Mouse (Mus musculus): Measurements from ENCODE around the gene Cpeb4. TPM values are rescaled to one million over a fixed set of nuclear protein-coding genes. Genes with fewer than 3 reads are reported as not detected.
"Not testable (repeated sequence)": the region's sequence is repeated elsewhere in the genome, so short reads cannot be mapped to it uniquely, and the experiment has no call there.

Cpeb4 gene
- polyA plus RNA-seq, 1 experiment from 2014 or later, result 4.7 TPM

GRCm38 (mm10) chr11:31960071-31960470 lies 88.1 kb downstream of the Cpeb4 start:
- H3K27ac ChIP-seq (ENCODE audit: low read depth), result no peak overlapping the region
- H3K4me2 ChIP-seq (ENCODE audit: low read length), result no peak overlapping the region
- ATAC-seq (replicated peaks; ENCODE audit: low FRiP score, low TSS enrichment, low read depth) (no peak), DNase-seq (ENCODE audit: low spot score) (no peak)
- no peaks in the 10 kb centered on the region for H3K4me1 ChIP-seq (replicated peaks; ENCODE audit: control insufficient read depth, insufficient read depth, low read length)
- H3K27me3 ChIP-seq (replicated peaks; ENCODE audit: control insufficient read depth, insufficient read depth, low read length), result no peaks in the 10 kb centered on the region
- no peak overlapping the region for H3K4me3 ChIP-seq (ENCODE audit: low read depth, low read length)
- no peaks in the 10 kb centered on the region for H3K9me3 ChIP-seq (ENCODE audit: control insufficient read depth, low read length)
- H3K9ac ChIP-seq (ENCODE audit: low read length), result no peak overlapping the region
- no peaks in the 10 kb centered on the region for H3K36me3 ChIP-seq (ENCODE audit: control insufficient read depth, insufficient read depth, low read length)

GRCm38 (mm10) chr11:31963993-31964392 lies 92.0 kb downstream of the Cpeb4 start:
- no peak for DNase-seq (ENCODE audit: low spot score)
- WGBS, result 95% methylated on average over 1 of the region's 1 CpGs

GRCm38 (mm10) chr11:31965256-31966134 lies 93.5 kb downstream of the Cpeb4 start, which contains the start of gene 4930524B15Rik:
Gene 4930524B15Rik (plus strand): TSS chr11:31965592.
- Histone ChIP-seq H3K9ac (ENCODE audit: low read length) (no peak within 1 kb of the TSS), H3K4me3 (ENCODE audit: low read depth, low read length) (peak within 1 kb of the TSS; percentile 17), H3K27ac (ENCODE audit: low read depth) (no peak within 1 kb of the TSS), H3K36me3 (ENCODE audit: control insufficient read depth, insufficient read depth, low read length) (no peaks in the 10 kb centered on the region), H3K9me3 (ENCODE audit: control insufficient read depth, low read length) (no peaks in the 10 kb centered on the region), H3K27me3 (replicated peaks; ENCODE audit: control insufficient read depth, insufficient read depth, low read length) (no peaks in the 10 kb centered on the region), H3K4me1 (replicated peaks; ENCODE audit: control insufficient read depth, insufficient read depth, low read length) (no peaks in the 10 kb centered on the region), H3K4me2 (ENCODE audit: low read length) (peak within 1 kb of the TSS; percentile 44)
- 43% methylated on average over 47 of the region's 49 CpGs for WGBS
- peak; percentile 61 for DNase-seq (ENCODE audit: low spot score)
- no peak for ATAC-seq (replicated peaks; ENCODE audit: low FRiP score, low TSS enrichment, low read depth)

More at GRCm38 (mm10) chr11:31963993-31964392, 92.0 kb downstream of the Cpeb4 start:
- H3K4me1 ChIP-seq (replicated peaks; ENCODE audit: control insufficient read depth, insufficient read depth, low read length), result no peaks in the 10 kb centered on the region
- no peaks in the 10 kb centered on the region for H3K36me3 ChIP-seq (ENCODE audit: control insufficient read depth, insufficient read depth, low read length)
- no peak overlapping the region for H3K9ac ChIP-seq (ENCODE audit: low read length)
- no peaks in the 10 kb centered on the region for H3K27me3 ChIP-seq (replicated peaks; ENCODE audit: control insufficient read depth, insufficient read depth, low read length)
- H3K4me2 ChIP-seq (ENCODE audit: low read length), result no peak overlapping the region
- H3K27ac ChIP-seq (ENCODE audit: low read depth), result no peak overlapping the region
- no peaks in the 10 kb centered on the region for H3K9me3 ChIP-seq (ENCODE audit: control insufficient read depth, low read length)
- no peak for ATAC-seq (replicated peaks; ENCODE audit: low FRiP score, low TSS enrichment, low read depth)
- H3K4me3 ChIP-seq (ENCODE audit: low read depth, low read length), result no peak overlapping the region

GRCm38 (mm10) chr11:31974132-31974531 lies 102.1 kb downstream of the Cpeb4 start:
- Histone ChIP-seq H3K36me3 (ENCODE audit: control insufficient read depth, insufficient read depth, low read length) (no peaks in the 10 kb centered on the region), H3K9ac (ENCODE audit: low read length) (no peak overlapping the region), H3K27me3 (replicated peaks; ENCODE audit: control insufficient read depth, insufficient read depth, low read length) (no peaks in the 10 kb centered on the region), H3K9me3 (ENCODE audit: control insufficient read depth, low read length) (no peaks in the 10 kb centered on the region), H3K4me2 (ENCODE audit: low read length) (no peak overlapping the region), H3K4me3 (ENCODE audit: low read depth, low read length) (no peak overlapping the region), H3K27ac (ENCODE audit: low read depth) (no peak overlapping the region), H3K4me1 (replicated peaks; ENCODE audit: control insufficient read depth, insufficient read depth, low read length) (0 out of 2 replicates have a peak, but pooled peaks cover 3% of the 10 kb centered on the region)
- DNase-seq (ENCODE audit: low spot score), result no peak
- WGBS, result 35% methylated on average over 4 of the region's 4 CpGs
- no peak for ATAC-seq (replicated peaks; ENCODE audit: low FRiP score, low TSS enrichment, low read depth)

- DNase-seq (ENCODE audit: low spot score), result no peak
- ATAC-seq (replicated peaks; ENCODE audit: low FRiP score, low TSS enrichment, low read depth), result 0 out of 2 replicates have a peak, but pooled peaks have one; percentile 40
- Histone ChIP-seq H3K4me1 (replicated peaks; ENCODE audit: control insufficient read depth, insufficient read depth, low read length) (0 out of 2 replicates have a peak, but pooled peaks cover 3% of the 10 kb centered on the region), H3K4me2 (ENCODE audit: low read length) (no peak overlapping the region), H3K9ac (ENCODE audit: low read length) (no peak overlapping the region), H3K27ac (ENCODE audit: low read depth) (no peak overlapping the region), H3K9me3 (ENCODE audit: control insufficient read depth, low read length) (0 out of 2 replicates have a peak, but pooled peaks cover 3% of the 10 kb centered on the region), H3K36me3 (ENCODE audit: control insufficient read depth, insufficient read depth, low read length) (no peaks in the 10 kb centered on the region), H3K4me3 (ENCODE audit: low read depth, low read length) (no peak overlapping the region), H3K27me3 (replicated peaks; ENCODE audit: control insufficient read depth, insufficient read depth, low read length) (no peaks in the 10 kb centered on the region)
- WGBS, result 21% methylated on average over 8 of the region's 8 CpGs
Measured at GRCm38 (mm10) chr11:31974826-31975225, 102.8 kb downstream of the Cpeb4 start.

GRCm38 (mm10) chr11:31975678-31976077 lies 103.7 kb downstream of the Cpeb4 start:
- 0 out of 2 replicates have a peak, but pooled peaks cover 3% of the 10 kb centered on the region for H3K4me1 ChIP-seq (replicated peaks; ENCODE audit: control insufficient read depth, insufficient read depth, low read length)
- DNase-seq (ENCODE audit: low spot score), result no peak
- no peak overlapping the region for H3K9ac ChIP-seq (ENCODE audit: low read length)
- 0 out of 2 replicates have a peak, but pooled peaks cover 5% of the 10 kb centered on the region for H3K9me3 ChIP-seq (ENCODE audit: control insufficient read depth, low read length)
- H3K27me3 ChIP-seq (replicated peaks; ENCODE audit: control insufficient read depth, insufficient read depth, low read length), result no peaks in the 10 kb centered on the region
- H3K4me2 ChIP-seq (ENCODE audit: low read length), result no peak overlapping the region
- no peaks in the 10 kb centered on the region for H3K36me3 ChIP-seq (ENCODE audit: control insufficient read depth, insufficient read depth, low read length)
- ATAC-seq (replicated peaks; ENCODE audit: low FRiP score, low TSS enrichment, low read depth), result no peak
- no peak overlapping the region for H3K4me3 ChIP-seq (ENCODE audit: low read depth, low read length)
- H3K27ac ChIP-seq (ENCODE audit: low read depth), result no peak overlapping the region
- 80% methylated on average over 5 of the region's 5 CpGs for WGBS

GRCm38 (mm10) chr11:31976137-31976536 lies 104.1 kb downstream of the Cpeb4 start:
- H3K4me1 ChIP-seq (replicated peaks; ENCODE audit: control insufficient read depth, insufficient read depth, low read length), result 0 out of 2 replicates have a peak, but pooled peaks cover 3% of the 10 kb centered on the region
- H3K36me3 ChIP-seq (ENCODE audit: control insufficient read depth, insufficient read depth, low read length), result no peaks in the 10 kb centered on the region
- no peaks in the 10 kb centered on the region for H3K27me3 ChIP-seq (replicated peaks; ENCODE audit: control insufficient read depth, insufficient read depth, low read length)
- ATAC-seq (replicated peaks; ENCODE audit: low FRiP score, low TSS enrichment, low read depth) (no peak), DNase-seq (ENCODE audit: low spot score) (no peak)
- H3K4me2 ChIP-seq (ENCODE audit: low read length), result no peak overlapping the region
- H3K9ac ChIP-seq (ENCODE audit: low read length), result no peak overlapping the region
- no peak overlapping the region for H3K27ac ChIP-seq (ENCODE audit: low read depth)
- 0 out of 2 replicates have a peak, but pooled peaks cover 5% of the 10 kb centered on the region for H3K9me3 ChIP-seq (ENCODE audit: control insufficient read depth, low read length)
- 52% methylated on average over 5 of the region's 5 CpGs for WGBS
- no peak overlapping the region for H3K4me3 ChIP-seq (ENCODE audit: low read depth, low read length)

- not testable (repeated sequence) for H3K36me3 ChIP-seq (ENCODE audit: control insufficient read depth, insufficient read depth, low read length); H3K4me3 ChIP-seq (ENCODE audit: low read depth, low read length); DNase-seq (ENCODE audit: low spot score); H3K4me1 ChIP-seq (replicated peaks; ENCODE audit: control insufficient read depth, insufficient read depth, low read length); H3K27ac ChIP-seq (ENCODE audit: low read depth); H3K27me3 ChIP-seq (replicated peaks; ENCODE audit: control insufficient read depth, insufficient read depth, low read length); H3K9me3 ChIP-seq (ENCODE audit: control insufficient read depth, low read length); ATAC-seq (replicated peaks; ENCODE audit: low FRiP score, low TSS enrichment, low read depth); H3K4me2 ChIP-seq (ENCODE audit: low read length); H3K9ac ChIP-seq (ENCODE audit: low read length)
- WGBS, result 96% methylated on average over 5 of the region's 5 CpGs
Measured at GRCm38 (mm10) chr11:31980089-31980488, 108.1 kb downstream of the Cpeb4 start.
